26 mouse cellular contexts compared by ENCODE assay signal in genomic region chr14:26357996-26358395, GRCm38 (mm10).
DNase-seq lines count a peak whose midpoint lies in the region; ATAC-seq and TF ChIP-seq lines count a peak whose summit lies in the region.
"Had no signal": no experiment of that assay in that cellular context is flagged by ENCODE, and none has a peak within 500 bp of the region (broad histone marks: within the 10 kb centered on the region; RNA-seq: fewer than 3 reads in every experiment).

No protein-coding gene starts in this region.

- H3K27me3 ChIP-seq in heart, adult 2 months (ENCODE audit: control insufficient read depth, insufficient read depth, low read length) = no peaks in the 10 kb centered on the region
- H3K27me3 ChIP-seq in liver, embryonic 11.5 days (replicated peaks; ENCODE audit: control insufficient read depth, insufficient read depth, low read length) = no peaks in the 10 kb centered on the region
- no peaks in the 10 kb centered on the region for H3K27me3 ChIP-seq in liver, embryonic 12.5 days (replicated peaks)
- no peaks in the 10 kb centered on the region for H3K27me3 ChIP-seq in ES-Bruce4 (ENCODE audit: control insufficient read depth, insufficient read depth, low read length, poor library complexity, severe bottlenecking)
- H3K27me3 ChIP-seq: CH12.LX; forebrain, embryonic 12.5 days; heart, embryonic 13.5 days; limb, embryonic 12.5 days; liver, embryonic 13.5 days; midbrain, embryonic 15.5 days; neural tube, embryonic 15.5 days had no signal

- no peak overlapping the region for H3K27ac ChIP-seq in heart, adult 2 months
- H3K27ac ChIP-seq in liver, embryonic 11.5 days (ENCODE audit: low read depth, low read length) = no peak overlapping the region
- H3K27ac ChIP-seq in liver, embryonic 12.5 days = no peak overlapping the region
- no peak overlapping the region for H3K27ac ChIP-seq in ES-Bruce4 (ENCODE audit: insufficient read depth, low read length)
- H3K27ac ChIP-seq: forebrain, embryonic 12.5 days; heart, embryonic 13.5 days; liver, embryonic 13.5 days; midbrain, embryonic 10.5 days; midbrain, embryonic 15.5 days; neural tube, embryonic 15.5 days had no signal

- TF ChIP-seq POLR2A in heart, adult 2 months (IDR thresholded peaks at IDR 0.05; ENCODE audit: insufficient read depth, low read depth, low read length) = no peak
- no peak for TF ChIP-seq POLR2A in ES-Bruce4 (IDR thresholded peaks at IDR 0.05; ENCODE audit: insufficient read depth, low read length)

- H3K4me3 ChIP-seq in heart, adult 2 months = no peak overlapping the region
- no peak overlapping the region for H3K4me3 ChIP-seq in liver, embryonic 11.5 days (ENCODE audit: low read depth, low read length)
- no peak overlapping the region for H3K4me3 ChIP-seq in liver, embryonic 12.5 days
- H3K4me3 ChIP-seq in ES-Bruce4 (ENCODE audit: low read depth, low read length) = peak overlapping the region; percentile 14
- H3K4me3 ChIP-seq: erythroblast, embryonic 14.5 days; forebrain, embryonic 12.5 days; heart, embryonic 13.5 days; limb, embryonic 12.5 days; liver, embryonic 13.5 days; midbrain, embryonic 10.5 days; midbrain, embryonic 15.5 days; neural tube, embryonic 15.5 days had no signal

- no peaks in the 10 kb centered on the region for H3K36me3 ChIP-seq in heart, adult 2 months (ENCODE audit: control insufficient read depth, insufficient read depth, low read length)
- no peaks in the 10 kb centered on the region for H3K36me3 ChIP-seq in liver, embryonic 11.5 days (ENCODE audit: control insufficient read depth, insufficient read depth, low read length)
- no peaks in the 10 kb centered on the region for H3K36me3 ChIP-seq in liver, embryonic 12.5 days
- no peaks in the 10 kb centered on the region for H3K36me3 ChIP-seq in ES-Bruce4 (ENCODE audit: control insufficient read depth, insufficient read depth, low read length, poor library complexity, severe bottlenecking)
- H3K36me3 ChIP-seq: forebrain, embryonic 12.5 days; heart, embryonic 13.5 days; limb, embryonic 12.5 days; liver, embryonic 13.5 days; midbrain, embryonic 10.5 days; midbrain, embryonic 15.5 days; neural tube, embryonic 15.5 days had no signal

- H3K9ac ChIP-seq in heart, adult 2 months (ENCODE audit: low read depth, low read length) = no peak overlapping the region
- H3K9ac ChIP-seq in liver, embryonic 11.5 days (ENCODE audit: low read depth, low read length) = no peak overlapping the region
- H3K9ac ChIP-seq in liver, embryonic 12.5 days = no peak overlapping the region
- H3K9ac ChIP-seq in ES-Bruce4 (ENCODE audit: low read depth, poor library complexity, severe bottlenecking) = 0 out of 2 replicates have a peak overlapping the region, but pooled peaks have one; percentile 3
- H3K9ac ChIP-seq: forebrain, embryonic 12.5 days; liver, embryonic 13.5 days; midbrain, embryonic 15.5 days; neural tube, embryonic 15.5 days had no signal

- 72% methylated on average over 8 of the region's 8 CpGs for WGBS in heart, adult 2 months
- WGBS in liver, embryonic 11.5 days = 81% methylated on average over 8 of the region's 8 CpGs
- WGBS in liver, embryonic 12.5 days (ENCODE audit: insufficient replicate concordance) = 68% methylated on average over 8 of the region's 8 CpGs

- DNase-seq in heart, adult 11 months = peak; percentile 55
- no peak for DNase-seq in heart, adult 2 months
- peak; percentile 23 for DNase-seq in liver, embryonic 11.5 days (ENCODE audit: low spot score)
- no peak for DNase-seq in gastrocnemius, postnatal 4 days (ENCODE audit: low spot score in 2 of 2)
- DNase-seq: cerebellum, adult 11-12 months; cerebellum, postnatal 10 days; gastrocnemius, postnatal 10 days; heart, postnatal 10 days; kidney, adult 18-20 months; kidney, postnatal 14 days; liver, embryonic 13.5 days; lung, adult 2 months; retina, postnatal 1 day; right cerebral cortex, postnatal 14 days; thymus, postnatal 4 days had no signal

- no peak overlapping the region for H3K4me2 ChIP-seq in liver, embryonic 11.5 days
- H3K4me2 ChIP-seq in liver, embryonic 12.5 days = no peak overlapping the region
- H3K4me2 ChIP-seq: forebrain, embryonic 12.5 days; limb, embryonic 12.5 days; liver, embryonic 13.5 days; midbrain, embryonic 15.5 days; neural tube, embryonic 15.5 days had no signal

- H3K79me2 ChIP-seq in heart, adult 2 months (replicated peaks; ENCODE audit: control insufficient read depth, insufficient read depth, low read length) = no peaks in the 10 kb centered on the region

- no peak for ATAC-seq in liver, embryonic 11.5 days (replicated peaks; ENCODE audit: low FRiP score)
- no peak for ATAC-seq in liver, embryonic 12.5 days
- ATAC-seq: hindbrain, embryonic 16.5 days; midbrain, embryonic 15.5 days had no signal

- no peak for TF ChIP-seq CTCF in heart, adult 2 months (IDR thresholded peaks at IDR 0.05)
- TF ChIP-seq CTCF in ES-Bruce4 (IDR thresholded peaks at IDR 0.05; ENCODE audit: low read depth, low read length) = no peak

- no peak for TF ChIP-seq EP300 in heart, adult 2 months (IDR thresholded peaks at IDR 0.05; ENCODE audit: insufficient read depth, low read depth, low read length)
- no peak for TF ChIP-seq EP300 in ES-Bruce4 (IDR thresholded peaks at IDR 0.05; ENCODE audit: insufficient read depth, low read depth, low read length)

- H3K4me1 ChIP-seq in heart, adult 2 months (ENCODE audit: control insufficient read depth, insufficient read depth, low read length) = no peaks in the 10 kb centered on the region
- 0 out of 2 replicates have a peak, but pooled peaks cover 3% of the 10 kb centered on the region for H3K4me1 ChIP-seq in liver, embryonic 11.5 days (replicated peaks; ENCODE audit: control insufficient read depth, insufficient read depth, low read length)
- H3K4me1 ChIP-seq in liver, embryonic 12.5 days = peaks cover 7% of the 10 kb centered on the region; the same call in 1 of the 2 replicates
- peaks cover 6% of the 10 kb centered on the region for H3K4me1 ChIP-seq in ES-Bruce4 (ENCODE audit: control insufficient read depth, insufficient read depth, low read length)
- H3K4me1 ChIP-seq: forebrain, embryonic 12.5 days; midbrain, embryonic 15.5 days; neural tube, embryonic 15.5 days had no signal

- no peaks in the 10 kb centered on the region for H3K9me3 ChIP-seq in liver, embryonic 11.5 days (ENCODE audit: control insufficient read depth, low read length)
- no peaks in the 10 kb centered on the region for H3K9me3 ChIP-seq in liver, embryonic 12.5 days (replicated peaks)
- H3K9me3 ChIP-seq in ES-Bruce4 (replicated peaks; ENCODE audit: control insufficient read depth, insufficient read depth, low read length, poor library complexity, severe bottlenecking) = no peaks in the 10 kb centered on the region
- H3K9me3 ChIP-seq: forebrain, embryonic 12.5 days; heart, embryonic 13.5 days; limb, embryonic 12.5 days; liver, embryonic 13.5 days; midbrain, embryonic 10.5 days; midbrain, embryonic 15.5 days; neural tube, embryonic 15.5 days had no signal

- intact Hi-C loops in heart, adult 2 months (cut with DNase I) = no loop called here

Comparison
In these comparisons a context has a peak if more than half of its experiments do, and no peak if none do; other contexts are left out.
1. DNase-seq: peak in heart, adult 11 months (single experiment) and liver, embryonic 11.5 days (single experiment); none in heart, adult 2 months (0 of 2) and gastrocnemius, postnatal 4 days (0 of 2).